In genomic region chr6:41622661-41623060, GRCm38 (mm10) we compare ENCODE assay signal across 8 mouse cellular contexts. TPM values are rescaled to one million over a fixed set of nuclear protein-coding genes. Genes with fewer than 3 reads are reported as not detected.
A peak's percentile ranks its signal among the peaks of the same experiment; 100 is the strongest.
DNase-seq lines count a peak whose midpoint lies in the region; ATAC-seq and TF ChIP-seq lines count a peak whose summit lies in the region.

No protein-coding gene starts in this region.

- no peak overlapping the region for H3K4me3 ChIP-seq in heart, embryonic 10.5 days
- no peak overlapping the region; the same call in 1 of the 2 replicates for H3K4me3 ChIP-seq in testis, adult 2 months (ENCODE audit: control insufficient read depth, low read depth, low read length)
- H3K4me3 ChIP-seq in hindbrain, embryonic 13.5 days = no peak overlapping the region
- no peak overlapping the region for H3K4me3 ChIP-seq in midbrain, embryonic 15.5 days

- no peak overlapping the region for H3K4me2 ChIP-seq in hindbrain, embryonic 13.5 days
- no peak overlapping the region for H3K4me2 ChIP-seq in midbrain, embryonic 15.5 days

- TF ChIP-seq POLR2A in testis, adult 2 months (IDR thresholded peaks at IDR 0.05; ENCODE audit: control insufficient read depth, low read depth, low read length) = no peak

- WGBS in heart, embryonic 10.5 days = 70% methylated on average over 9 of the region's 9 CpGs
- 62% methylated on average over 9 of the region's 9 CpGs for WGBS in hindbrain, embryonic 13.5 days
- WGBS in midbrain, embryonic 15.5 days = 67% methylated on average over 9 of the region's 9 CpGs

- no peaks in the 10 kb centered on the region for H3K36me3 ChIP-seq in heart, embryonic 10.5 days
- H3K36me3 ChIP-seq in testis, adult 2 months (ENCODE audit: control insufficient read depth, insufficient read depth, low read length) = no peaks in the 10 kb centered on the region
- peaks cover 42% of the 10 kb centered on the region for H3K36me3 ChIP-seq in hindbrain, embryonic 13.5 days
- 0 out of 2 replicates have a peak, but pooled peaks cover 9% of the 10 kb centered on the region for H3K36me3 ChIP-seq in midbrain, embryonic 15.5 days (replicated peaks)

- no peaks in the 10 kb centered on the region for H3K9me3 ChIP-seq in heart, embryonic 10.5 days
- no peaks in the 10 kb centered on the region for H3K9me3 ChIP-seq in hindbrain, embryonic 13.5 days
- no peaks in the 10 kb centered on the region for H3K9me3 ChIP-seq in midbrain, embryonic 15.5 days

- no peak overlapping the region for H3K9ac ChIP-seq in hindbrain, embryonic 13.5 days
- H3K9ac ChIP-seq in midbrain, embryonic 15.5 days = no peak overlapping the region

- peak; percentile 81 for DNase-seq in heart, adult 11 months
- DNase-seq in heart, embryonic 10.5 days (ENCODE audit: low spot score) = no peak
- DNase-seq in testis, postnatal 14 days (ENCODE audit: low spot score) = no peak
- no peak for DNase-seq in MN1 (ENCODE audit: low spot score)
- DNase-seq in cerebellum, postnatal 25 days = no peak

- no peaks in the 10 kb centered on the region for H3K4me1 ChIP-seq in heart, embryonic 10.5 days
- peaks cover 4% of the 10 kb centered on the region for H3K4me1 ChIP-seq in testis, adult 2 months (ENCODE audit: control insufficient read depth, insufficient read depth, low read length)
- H3K4me1 ChIP-seq in hindbrain, embryonic 13.5 days (replicated peaks) = no peaks in the 10 kb centered on the region
- no peaks in the 10 kb centered on the region for H3K4me1 ChIP-seq in midbrain, embryonic 15.5 days

- H3K27me3 ChIP-seq in heart, embryonic 10.5 days (ENCODE audit: insufficient read depth, poor library complexity, severe bottlenecking) = no peaks in the 10 kb centered on the region
- H3K27me3 ChIP-seq in testis, adult 2 months (ENCODE audit: control insufficient read depth, insufficient read depth, low read length) = no peaks in the 10 kb centered on the region
- H3K27me3 ChIP-seq in hindbrain, embryonic 13.5 days = no peaks in the 10 kb centered on the region
- H3K27me3 ChIP-seq in midbrain, embryonic 15.5 days (replicated peaks) = no peaks in the 10 kb centered on the region

- peak; percentile 51; the same call in 1 of the 2 replicates for TF ChIP-seq CTCF in testis, adult 2 months (IDR thresholded peaks at IDR 0.05; ENCODE audit: control insufficient read depth, insufficient read depth, insufficient replicate concordance, low read depth, low read length)

- ATAC-seq in hindbrain, embryonic 13.5 days (ENCODE audit: low FRiP score) = 0 out of 2 replicates have a peak, but pooled peaks have one; percentile 30
- ATAC-seq in midbrain, embryonic 15.5 days (replicated peaks) = peak; percentile 18; the same call in 1 of the 2 replicates

- H3K27ac ChIP-seq in heart, embryonic 10.5 days = no peak overlapping the region
- H3K27ac ChIP-seq in testis, adult 2 months (ENCODE audit: control insufficient read depth, insufficient read depth, low read depth, low read length) = no peak overlapping the region
- H3K27ac ChIP-seq in hindbrain, embryonic 13.5 days = no peak overlapping the region
- H3K27ac ChIP-seq in midbrain, embryonic 15.5 days = no peak overlapping the region

RNA-seq across cellular contexts. Expression of gene Trpv6, which starts 13.5 kb away (rescaled TPM):
- 0.11 and 0.41 TPM in 2 replicates for polyA plus RNA-seq in heart, embryonic 10.5 days (2016; fragmentation: Nextera tagmentation; extraction: Ambion mirVana)
- polyA plus RNA-seq in testis, adult 2 months (2012; rRNA removed) = 0.42 and 3.0 TPM in 2 replicates
- 0.70 and 0.87 TPM in 2 replicates for polyA plus RNA-seq in hindbrain, embryonic 13.5 days (2015; fragmentation: Nextera tagmentation; extraction: Ambion mirVana)
- polyA plus RNA-seq in midbrain, embryonic 15.5 days (2015; fragmentation: Nextera tagmentation; extraction: Ambion mirVana) = 0.89 and 1.3 TPM in 2 replicates

RNA-seq across cellular contexts. Expression of gene Ephb6, which starts 17.4 kb away (rescaled TPM):
- polyA plus RNA-seq in heart, embryonic 10.5 days (2016; fragmentation: Nextera tagmentation; extraction: Ambion mirVana) = 5.1 and 6.2 TPM in 2 replicates
- polyA plus RNA-seq in testis, adult 2 months (2012; rRNA removed) = 3.2 and 3.3 TPM in 2 replicates
- 28.3 and 29.5 TPM in 2 replicates for polyA plus RNA-seq in hindbrain, embryonic 13.5 days (2015; fragmentation: Nextera tagmentation; extraction: Ambion mirVana)
- polyA plus RNA-seq in midbrain, embryonic 15.5 days (2015; fragmentation: Nextera tagmentation; extraction: Ambion mirVana) = 43.7 and 44.2 TPM in 2 replicates

RNA-seq across cellular contexts. Expression of gene Trpv5, which starts 57.9 kb away (rescaled TPM):
- not detected in 2 replicates for polyA plus RNA-seq in heart, embryonic 10.5 days (2016; fragmentation: Nextera tagmentation; extraction: Ambion mirVana)
- polyA plus RNA-seq in testis, adult 2 months (2012; rRNA removed) = 0.12 and 0.24 TPM in 2 replicates
- polyA plus RNA-seq in hindbrain, embryonic 13.5 days (2015; fragmentation: Nextera tagmentation; extraction: Ambion mirVana) = not detected in 2 replicates
- not detected in 2 replicates for polyA plus RNA-seq in midbrain, embryonic 15.5 days (2015; fragmentation: Nextera tagmentation; extraction: Ambion mirVana)
